Comparison of ENCODE assay signal across 9 mouse cellular contexts in genomic region chr1:35973386-35973785, GRCm38 (mm10).
A peak's percentile ranks its signal among the peaks of the same experiment; 100 is the strongest.
DNase-seq lines count a peak whose midpoint lies in the region; ATAC-seq and TF ChIP-seq lines count a peak whose summit lies in the region.
"Had no signal": no experiment of that assay in that cellular context is flagged by ENCODE, and none has a peak within 500 bp of the region (broad histone marks: within the 10 kb centered on the region; RNA-seq: fewer than 3 reads in every experiment).

No protein-coding gene starts in this region.

- no peak overlapping the region for H3K4me2 ChIP-seq in heart, embryonic 11.5 days
- H3K4me2 ChIP-seq: liver, embryonic 13.5 days had no signal

- no peak for TF ChIP-seq CTCF in heart, adult 2 months (IDR thresholded peaks at IDR 0.05)

- H3K27ac ChIP-seq in heart, adult 2 months, result no peak overlapping the region
- no peak overlapping the region for H3K27ac ChIP-seq in heart, embryonic 11.5 days (ENCODE audit: low read depth, low read length)
- H3K27ac ChIP-seq: liver, embryonic 13.5 days had no signal

- H3K9ac ChIP-seq in heart, adult 2 months (ENCODE audit: low read depth, low read length), result no peak overlapping the region
- no peak overlapping the region for H3K9ac ChIP-seq in heart, embryonic 11.5 days (ENCODE audit: low read depth, low read length)
- H3K9ac ChIP-seq: liver, embryonic 13.5 days had no signal

- no peak for TF ChIP-seq EP300 in heart, adult 2 months (IDR thresholded peaks at IDR 0.05; ENCODE audit: insufficient read depth, low read depth, low read length)

- peak; percentile 51 to 55 for DNase-seq in heart, adult 2 months
- DNase-seq in adrenal gland, postnatal 14 days, result peak; percentile 7
- peak; percentile 40 for DNase-seq in gastrocnemius, postnatal 14 days
- peak; percentile 49 to 53 for DNase-seq in kidney, postnatal 25 days
- no peak for DNase-seq in right cerebral cortex, postnatal 10 days (ENCODE audit: low spot score in 2 of 2)
- DNase-seq: liver, embryonic 13.5 days had no signal

- no peaks in the 10 kb centered on the region for H3K27me3 ChIP-seq in heart, adult 2 months (ENCODE audit: control insufficient read depth, insufficient read depth, low read length)
- H3K27me3 ChIP-seq in heart, embryonic 11.5 days (ENCODE audit: control insufficient read depth, insufficient read depth, low read length), result no peaks in the 10 kb centered on the region
- H3K27me3 ChIP-seq: liver, embryonic 13.5 days had no signal

- peak overlapping the region; percentile 24; the same call in 1 of the 2 replicates for H3K4me3 ChIP-seq in heart, adult 2 months
- H3K4me3 ChIP-seq in heart, embryonic 11.5 days (ENCODE audit: low read depth, low read length), result no peak overlapping the region
- H3K4me3 ChIP-seq: liver, embryonic 13.5 days had no signal

- H3K36me3 ChIP-seq in heart, adult 2 months (ENCODE audit: control insufficient read depth, insufficient read depth, low read length), result no peaks in the 10 kb centered on the region
- no peaks in the 10 kb centered on the region for H3K36me3 ChIP-seq in heart, embryonic 11.5 days (ENCODE audit: control insufficient read depth, insufficient read depth, low read length)
- H3K36me3 ChIP-seq: liver, embryonic 13.5 days had no signal

- intact Hi-C loops in heart, adult 2 months (cut with DNase I), result no loop called here
- intact Hi-C loops in gastrocnemius, postnatal 14 days (cut with DNase I; ENCODE audit: low total_unique reads), result no loop called here

- TF ChIP-seq POLR2A in heart, adult 2 months (IDR thresholded peaks at IDR 0.05; ENCODE audit: insufficient read depth, low read depth, low read length), result no peak

- no peaks in the 10 kb centered on the region for H3K79me2 ChIP-seq in heart, adult 2 months (replicated peaks; ENCODE audit: control insufficient read depth, insufficient read depth, low read length)

- ATAC-seq in heart, embryonic 11.5 days (replicated peaks; ENCODE audit: insufficient number of reproducible peaks, low FRiP score, low TSS enrichment), result no peak
- no peak for ATAC-seq in monocyte, adult 5-6 weeks (replicated peaks; ENCODE audit: insufficient number of reproducible peaks, low FRiP score, low TSS enrichment, poor library complexity, severe bottlenecking)
- no peak for ATAC-seq in cerebellum, adult (ENCODE audit: insufficient number of reproducible peaks, low FRiP score, low TSS enrichment)

- H3K4me1 ChIP-seq in heart, adult 2 months (ENCODE audit: control insufficient read depth, insufficient read depth, low read length), result peaks cover 4% of the 10 kb centered on the region
- H3K4me1 ChIP-seq in heart, embryonic 11.5 days (ENCODE audit: control insufficient read depth, insufficient read depth, low read length), result peaks cover 10% of the 10 kb centered on the region

- H3K9me3 ChIP-seq in heart, embryonic 11.5 days (replicated peaks; ENCODE audit: control insufficient read depth, low read length), result no peaks in the 10 kb centered on the region
- H3K9me3 ChIP-seq: liver, embryonic 13.5 days had no signal

- WGBS in heart, adult 2 months, result 43% methylated on average over 9 of the region's 9 CpGs
- WGBS in heart, embryonic 11.5 days (ENCODE audit: insufficient replicate concordance), result 57% methylated on average over 9 of the region's 9 CpGs

Comparison
In these comparisons a context has a peak if more than half of its experiments do, and no peak if none do; other contexts are left out.
1. DNase-seq: peak in heart, adult 2 months (2 of 2), adrenal gland, postnatal 14 days (single experiment), gastrocnemius, postnatal 14 days (single experiment) and kidney, postnatal 25 days (2 of 2); none in right cerebral cortex, postnatal 10 days (0 of 2).